Comparison of ENCODE assay signal across 17 mouse cellular contexts in the genomic region with DNA sequence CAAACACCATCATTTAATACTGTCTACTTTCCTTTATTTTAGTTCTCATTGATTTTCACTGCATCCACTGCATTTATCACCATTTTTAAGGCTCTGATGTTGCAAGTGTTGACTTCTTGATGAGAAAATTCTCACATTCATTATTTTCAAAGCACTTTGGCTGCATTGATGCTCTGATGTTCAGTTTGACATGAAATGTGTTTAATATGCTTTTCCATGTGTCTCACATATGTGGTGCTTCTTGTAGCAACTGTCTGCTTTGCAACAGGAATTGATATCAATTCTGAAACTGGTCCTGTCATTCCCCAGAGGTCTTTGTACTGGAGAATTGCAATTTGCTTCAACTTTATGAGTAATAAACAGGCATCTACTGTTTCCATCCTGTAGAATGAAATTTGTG.
DNase-seq lines count a peak whose midpoint lies in the region; ATAC-seq and TF ChIP-seq lines count a peak whose summit lies in the region.
"Had no signal": no experiment of that assay in that cellular context is flagged by ENCODE, and none has a peak within 500 bp of the region (broad histone marks: within the 10 kb centered on the region; RNA-seq: fewer than 3 reads in every experiment).

No protein-coding gene starts in this region.

- no peak overlapping the region for H3K9ac ChIP-seq in forebrain, embryonic 15.5 days (replicated peaks)
- no peak overlapping the region for H3K9ac ChIP-seq in forebrain, embryonic 13.5 days
- H3K9ac ChIP-seq: embryonic facial prominence, embryonic 12.5 days; forebrain, embryonic 12.5 days had no signal

- H3K4me1 ChIP-seq in forebrain, embryonic 15.5 days, result no peaks in the 10 kb centered on the region
- no peaks in the 10 kb centered on the region for H3K4me1 ChIP-seq in forebrain, embryonic 13.5 days
- H3K4me1 ChIP-seq: embryonic facial prominence, embryonic 10.5 days; embryonic facial prominence, embryonic 12.5 days; forebrain, embryonic 12.5 days had no signal

- no peak overlapping the region for H3K4me3 ChIP-seq in forebrain, embryonic 15.5 days
- H3K4me3 ChIP-seq in forebrain, embryonic 13.5 days, result no peak overlapping the region
- no peak overlapping the region for H3K4me3 ChIP-seq in layer of hippocampus, adult 2 months
- H3K4me3 ChIP-seq: embryonic facial prominence, embryonic 10.5 days; embryonic facial prominence, embryonic 12.5 days; forebrain, embryonic 12.5 days had no signal

- H3K4me2 ChIP-seq in forebrain, embryonic 15.5 days (replicated peaks), result no peak overlapping the region
- H3K4me2 ChIP-seq in forebrain, embryonic 13.5 days, result no peak overlapping the region
- H3K4me2 ChIP-seq: embryonic facial prominence, embryonic 12.5 days; forebrain, embryonic 12.5 days had no signal

- peak; percentile 2 to 20 for DNase-seq in layer of hippocampus, adult 2 months (ENCODE audit: low spot score in 2 of 2)
- DNase-seq in layer of hippocampus, postnatal 25 days (ENCODE audit: extremely low spot score in 1 of 2, low spot score in 1 of 2), result no peak
- peak; percentile 75 for DNase-seq in brain, embryonic 14.5 days (ENCODE audit: low read depth)
- no peak for DNase-seq in retina, postnatal 1 day
- DNase-seq: adrenal gland, adult 2 months; adrenal gland, postnatal 10 days; adrenal gland, postnatal 25 days; cerebellum, adult 11-12 months; cerebellum, adult 2 months; cerebellum, adult 9-10 months; cerebellum, postnatal 10 days; cerebellum, postnatal 25 days had no signal

- no peaks in the 10 kb centered on the region for H3K36me3 ChIP-seq in forebrain, embryonic 15.5 days
- no peaks in the 10 kb centered on the region for H3K36me3 ChIP-seq in forebrain, embryonic 13.5 days (ENCODE audit: poor library complexity, severe bottlenecking)
- H3K36me3 ChIP-seq: embryonic facial prominence, embryonic 10.5 days; embryonic facial prominence, embryonic 12.5 days; forebrain, embryonic 12.5 days had no signal

- TF ChIP-seq POLR2A in brain, embryonic 14.5 days (IDR thresholded peaks at IDR 0.05; ENCODE audit: borderline replicate concordance, extremely low read depth, insufficient read depth, insufficient read length, poor library complexity, severe bottlenecking), result no peak

- no peaks in the 10 kb centered on the region for H3K27me3 ChIP-seq in forebrain, embryonic 15.5 days
- H3K27me3 ChIP-seq in forebrain, embryonic 13.5 days, result no peaks in the 10 kb centered on the region
- H3K27me3 ChIP-seq: embryonic facial prominence, embryonic 12.5 days; forebrain, embryonic 12.5 days had no signal

- ATAC-seq in forebrain, embryonic 15.5 days (replicated peaks), result no peak
- ATAC-seq in forebrain, embryonic 13.5 days, result no peak

- 0 out of 2 replicates have a peak overlapping the region, but pooled peaks have one; percentile 31 for H3K27ac ChIP-seq in forebrain, embryonic 15.5 days (replicated peaks)
- H3K27ac ChIP-seq in forebrain, embryonic 13.5 days, result no peak overlapping the region
- no peak overlapping the region for H3K27ac ChIP-seq in layer of hippocampus, adult 2 months
- H3K27ac ChIP-seq: embryonic facial prominence, embryonic 10.5 days; embryonic facial prominence, embryonic 12.5 days; forebrain, embryonic 12.5 days had no signal

- H3K9me3 ChIP-seq in forebrain, embryonic 15.5 days, result no peaks in the 10 kb centered on the region
- H3K9me3 ChIP-seq in forebrain, embryonic 13.5 days (replicated peaks), result no peaks in the 10 kb centered on the region
- H3K9me3 ChIP-seq: embryonic facial prominence, embryonic 10.5 days; embryonic facial prominence, embryonic 12.5 days; forebrain, embryonic 12.5 days had no signal

- TF ChIP-seq CTCF in layer of hippocampus, adult 2 months (conservative IDR thresholded peaks at IDR 0.05), result no peak
- TF ChIP-seq CTCF in brain, embryonic 14.5 days (IDR thresholded peaks at IDR 0.05; ENCODE audit: borderline replicate concordance, extremely low read depth, insufficient read depth, insufficient read length), result no peak

Comparison
In these comparisons a context has a peak if more than half of its experiments do, and no peak if none do; other contexts are left out.
1. DNase-seq: peak in layer of hippocampus, adult 2 months (2 of 2) and brain, embryonic 14.5 days (single experiment); none in layer of hippocampus, postnatal 25 days (0 of 2) and retina, postnatal 1 day (single experiment).